Mouse (Mus musculus) ovary, postnatal 14 days (tissue): Measurements from ENCODE around the gene Col27a1.

Experiments used
- DNase-seq: peaks from one replicate; pipeline ENCODE4 v3.0.0; 2022; ENCODE audit warnings: low spot score

The Col27a1 gene

GRCm38 (mm10) chr4:63213907-63214621, at the start of gene Col27a1:
Gene Col27a1 (plus strand): TSS chr4:63214004.
- DNase-seq, result no peak

- no peak for DNase-seq
Measured at GRCm38 (mm10) chr4:63165636-63166035, 48.2 kb upstream of the Col27a1 start.

- no peak for DNase-seq
Measured at GRCm38 (mm10) chr4:63166323-63166722, 47.5 kb upstream of the Col27a1 start.

- no peak for DNase-seq
Measured at GRCm38 (mm10) chr4:63170061-63170460, 43.7 kb upstream of the Col27a1 start.

GRCm38 (mm10) chr4:63171122-63171521, 42.7 kb upstream of the Col27a1 start:
- no peak for DNase-seq

- DNase-seq, result no peak
Measured at GRCm38 (mm10) chr4:63171969-63172685, 41.7 kb upstream of the Col27a1 start, which contains the start of gene Kif12. Gene Kif12 (minus strand): TSS chr4:63172131.

- DNase-seq, result peak; percentile 48
Measured at GRCm38 (mm10) chr4:63181556-63181955, 32.2 kb upstream of the Col27a1 start.

GRCm38 (mm10) chr4:63186281-63186870, 27.4 kb upstream of the Col27a1 start:
- DNase-seq, result no peak

- DNase-seq, result no peak
Measured at GRCm38 (mm10) chr4:63191641-63192040, 22.2 kb upstream of the Col27a1 start.

GRCm38 (mm10) chr4:63194366-63194765, 19.4 kb upstream of the Col27a1 start:
- no peak for DNase-seq

GRCm38 (mm10) chr4:63199366-63199765, 14.4 kb upstream of the Col27a1 start:
- DNase-seq, result no peak

- no peak for DNase-seq
Measured at GRCm38 (mm10) chr4:63203874-63204273, 9.9 kb upstream of the Col27a1 start.

- no peak for DNase-seq
Measured at GRCm38 (mm10) chr4:63205583-63205982, 8.2 kb upstream of the Col27a1 start.

- peak; percentile 85 for DNase-seq
Measured at GRCm38 (mm10) chr4:63215185-63215992, 1.6 kb downstream of the Col27a1 start.

GRCm38 (mm10) chr4:63215993-63216531, 2.3 kb downstream of the Col27a1 start:
- peak; percentile 45 for DNase-seq

GRCm38 (mm10) chr4:63216566-63216965, 2.8 kb downstream of the Col27a1 start:
- no peak for DNase-seq

GRCm38 (mm10) chr4:63217513-63217912, 3.7 kb downstream of the Col27a1 start:
- DNase-seq, result no peak

GRCm38 (mm10) chr4:63219059-63219458, 5.3 kb downstream of the Col27a1 start:
- DNase-seq, result no peak

- DNase-seq, result no peak
Measured at GRCm38 (mm10) chr4:63219635-63220034, 5.8 kb downstream of the Col27a1 start.

GRCm38 (mm10) chr4:63221096-63221958, 7.5 kb downstream of the Col27a1 start:
- DNase-seq, result no peak

- no peak for DNase-seq
Measured at GRCm38 (mm10) chr4:63222246-63222645, 8.4 kb downstream of the Col27a1 start.
